Mouse (Mus musculus) liver, embryonic 12.5 days (tissue): ENCODE data around the gene Colgalt1. TPM values are rescaled to one million over a fixed set of nuclear protein-coding genes. Genes with fewer than 3 reads are reported as not detected.

Source experiments
- ATAC-seq: fragments of 200-750 bp; cut with Nextera tagmentation; 2 replicates; pipeline ENCODE4 v1.8.0; 2017; ENCODE audit warnings: moderate number of reproducible peaks, mild to moderate bottlenecking, moderate library complexity
- H3K27ac ChIP-seq: fragments of 300-500 bp; sonication (generic); 2 replicates; pipeline ENCODE4 v1.5.1; 2016; ENCODE audit warnings: mild to moderate bottlenecking
- H3K27me3 ChIP-seq: fragments of 300-500 bp; sonication (generic); replicated peaks from 2 replicates; pipeline ENCODE4 v1.6.1; 2016; ENCODE audit warnings: mild to moderate bottlenecking, moderate library complexity
- H3K36me3 ChIP-seq: fragments of 300-500 bp; sonication (generic); 2 replicates; pipeline ENCODE4 v1.6.1; 2016; ENCODE audit warnings: mild to moderate bottlenecking, moderate library complexity
- H3K4me1 ChIP-seq: fragments of 300-500 bp; sonication (generic); 2 replicates; pipeline ENCODE4 v1.6.1; 2016
- H3K4me2 ChIP-seq: fragments of 300-500 bp; sonication (generic); 2 replicates; pipeline ENCODE4 v1.6.1; 2016; ENCODE audit warnings: mild to moderate bottlenecking, moderate library complexity
- H3K4me3 ChIP-seq: fragments of 300-500 bp; sonication (generic); 2 replicates; pipeline ENCODE4 v1.5.1; 2016; ENCODE audit warnings: mild to moderate bottlenecking, moderate library complexity
- H3K9ac ChIP-seq: fragments of 300-500 bp; sonication (generic); 2 replicates; pipeline ENCODE4 v1.6.1; 2016; ENCODE audit warnings: mild to moderate bottlenecking, moderate library complexity
- H3K9me3 ChIP-seq: fragments of 300-500 bp; sonication (generic); replicated peaks from 2 replicates; pipeline ENCODE4 v1.6.1; 2016; ENCODE audit warnings: mild to moderate bottlenecking, moderate library complexity
- WGBS: fragments of 180-500 bp; shearing (Covaris S2); methylation state at CpG from one replicate; pipeline ENCODE4 v1.1.7; 2016; ENCODE audit not compliant: insufficient replicate concordance; 5-methylcytosine and 5-hydroxymethylcytosine counted together
- polyA plus RNA-seq: library from polyadenylated mRNA; unstranded; fragments of >200 nt; fragmentation: Nextera tagmentation; extraction: Ambion mirVana; gene quantifications from 2 replicates; pipeline ENCODE4 v1.2.1, GENCODE M21; 2016

The Colgalt1 gene
- polyA plus RNA-seq, 1 experiment from 2014 or later: 30.1 TPM

GRCm38 (mm10) chr8:71572847-71573633 is 37.8 kb upstream of the Colgalt1 start:
- WGBS: 76% methylated on average over 9 of the region's 9 CpGs
- Histone ChIP-seq H3K4me2 (no peak overlapping the region), H3K36me3 (no peaks in the 10 kb centered on the region), H3K27ac (no peak overlapping the region), H3K4me1 (peaks cover 21% of the 10 kb centered on the region), H3K9ac (no peak overlapping the region), H3K4me3 (no peak overlapping the region), H3K27me3 (peaks cover 40% of the 10 kb centered on the region), H3K9me3 (no peaks in the 10 kb centered on the region)
- no peak for ATAC-seq

GRCm38 (mm10) chr8:71574426-71574825 is 36.4 kb upstream of the Colgalt1 start:
- no peak overlapping the region for H3K4me2 ChIP-seq
- H3K27me3 ChIP-seq: peaks cover 26% of the 10 kb centered on the region
- H3K27ac ChIP-seq: no peak overlapping the region
- no peaks in the 10 kb centered on the region for H3K36me3 ChIP-seq
- ATAC-seq: no peak
- no peak overlapping the region for H3K9ac ChIP-seq
- no peak overlapping the region for H3K4me3 ChIP-seq
- 60% methylated on average over 7 of the region's 7 CpGs for WGBS
- H3K9me3 ChIP-seq: no peaks in the 10 kb centered on the region
- H3K4me1 ChIP-seq: peaks cover 17% of the 10 kb centered on the region

GRCm38 (mm10) chr8:71575020-71575419 is 35.8 kb upstream of the Colgalt1 start:
- peaks cover 11% of the 10 kb centered on the region for H3K4me1 ChIP-seq
- H3K27me3 ChIP-seq: peaks cover 20% of the 10 kb centered on the region
- no peak overlapping the region for H3K4me3 ChIP-seq
- H3K27ac ChIP-seq: no peak overlapping the region
- no peak overlapping the region for H3K9ac ChIP-seq
- WGBS: 56% methylated on average over 1 of the region's 1 CpGs
- no peak overlapping the region for H3K4me2 ChIP-seq
- H3K9me3 ChIP-seq: no peaks in the 10 kb centered on the region
- no peaks in the 10 kb centered on the region for H3K36me3 ChIP-seq
- no peak for ATAC-seq

- Histone ChIP-seq H3K27me3 (peaks cover 6% of the 10 kb centered on the region; the same call in 1 of the 2 replicates), H3K4me2 (no peak overlapping the region), H3K4me3 (no peak overlapping the region), H3K36me3 (no peaks in the 10 kb centered on the region), H3K4me1 (no peaks in the 10 kb centered on the region), H3K27ac (no peak overlapping the region), H3K9ac (no peak overlapping the region), H3K9me3 (no peaks in the 10 kb centered on the region)
- 50% methylated on average over 4 of the region's 4 CpGs for WGBS
- no peak for ATAC-seq
These were observed 32.9 kb upstream of the Colgalt1 start for GRCm38 (mm10) chr8:71577856-71578387.

- no peak for ATAC-seq
- Histone ChIP-seq H3K9me3 (no peaks in the 10 kb centered on the region), H3K36me3 (no peaks in the 10 kb centered on the region), H3K9ac (no peak overlapping the region), H3K4me3 (no peak overlapping the region), H3K27me3 (peaks cover 12% of the 10 kb centered on the region), H3K27ac (no peak overlapping the region), H3K4me1 (no peaks in the 10 kb centered on the region), H3K4me2 (no peak overlapping the region)
- WGBS: 55% methylated on average over 1 of the region's 1 CpGs
These were observed 31.8 kb upstream of the Colgalt1 start for GRCm38 (mm10) chr8:71579009-71579408.

- H3K4me3 ChIP-seq: no peak overlapping the region
- 85% methylated on average over 14 of the region's 14 CpGs for WGBS
- H3K9me3 ChIP-seq: no peaks in the 10 kb centered on the region
- H3K4me1 ChIP-seq: no peaks in the 10 kb centered on the region
- no peak for ATAC-seq
- H3K36me3 ChIP-seq: no peaks in the 10 kb centered on the region
- no peak overlapping the region for H3K9ac ChIP-seq
- H3K4me2 ChIP-seq: no peak overlapping the region
- peaks cover 16% of the 10 kb centered on the region for H3K27me3 ChIP-seq
- no peak overlapping the region for H3K27ac ChIP-seq
These were observed 31.3 kb upstream of the Colgalt1 start for GRCm38 (mm10) chr8:71579476-71579875.

GRCm38 (mm10) chr8:71580201-71580600 is 30.6 kb upstream of the Colgalt1 start:
- peaks cover 20% of the 10 kb centered on the region for H3K27me3 ChIP-seq
- WGBS: 58% methylated on average over 9 of the region's 9 CpGs
- no peaks in the 10 kb centered on the region for H3K4me1 ChIP-seq
- H3K9ac ChIP-seq: no peak overlapping the region
- 0 out of 2 replicates have a peak, but pooled peaks cover 1% of the 10 kb centered on the region for H3K36me3 ChIP-seq
- no peaks in the 10 kb centered on the region for H3K9me3 ChIP-seq
- H3K4me3 ChIP-seq: no peak overlapping the region
- no peak overlapping the region for H3K4me2 ChIP-seq
- ATAC-seq: no peak
- H3K27ac ChIP-seq: no peak overlapping the region

- H3K4me2 ChIP-seq: no peak overlapping the region
- peaks cover 14% of the 10 kb centered on the region for H3K27me3 ChIP-seq
- peaks cover 18% of the 10 kb centered on the region for H3K4me1 ChIP-seq
- no peak overlapping the region for H3K4me3 ChIP-seq
- H3K9me3 ChIP-seq: no peaks in the 10 kb centered on the region
- 44% methylated on average over 2 of the region's 2 CpGs for WGBS
- H3K27ac ChIP-seq: no peak overlapping the region
- ATAC-seq: no peak
- 0 out of 2 replicates have a peak, but pooled peaks cover 4% of the 10 kb centered on the region for H3K36me3 ChIP-seq
- no peak overlapping the region for H3K9ac ChIP-seq
These were observed 23.9 kb upstream of the Colgalt1 start for GRCm38 (mm10) chr8:71586891-71587290.

GRCm38 (mm10) chr8:71588762-71589161 is 22.0 kb upstream of the Colgalt1 start:
- ATAC-seq: no peak
- 73% methylated on average over 3 of the region's 3 CpGs for WGBS
- no peaks in the 10 kb centered on the region for H3K9me3 ChIP-seq
- H3K4me2 ChIP-seq: no peak overlapping the region
- H3K27ac ChIP-seq: no peak overlapping the region
- H3K4me1 ChIP-seq: peaks cover 31% of the 10 kb centered on the region
- 0 out of 2 replicates have a peak, but pooled peaks cover 4% of the 10 kb centered on the region for H3K36me3 ChIP-seq
- no peak overlapping the region for H3K4me3 ChIP-seq
- no peak overlapping the region for H3K9ac ChIP-seq
- peaks cover 11% of the 10 kb centered on the region for H3K27me3 ChIP-seq

GRCm38 (mm10) chr8:71591017-71591416 is 19.8 kb upstream of the Colgalt1 start:
- peak overlapping the region; percentile 81 for H3K4me3 ChIP-seq
- 20% methylated on average over 5 of the region's 5 CpGs for WGBS
- H3K27me3 ChIP-seq: no peaks in the 10 kb centered on the region
- no peaks in the 10 kb centered on the region for H3K9me3 ChIP-seq
- H3K4me1 ChIP-seq: peaks cover 48% of the 10 kb centered on the region
- peak overlapping the region; percentile 94 for H3K9ac ChIP-seq
- H3K27ac ChIP-seq: peak overlapping the region; percentile 97
- H3K36me3 ChIP-seq: peaks cover 13% of the 10 kb centered on the region
- ATAC-seq: no peak
- peak overlapping the region; percentile 93 for H3K4me2 ChIP-seq

GRCm38 (mm10) chr8:71591471-71592373 is 19.1 kb upstream of the Colgalt1 start, which contains the start of gene Pgls:
TSS of gene Pgls (plus strand) at chr8:71592176.
- H3K4me3 ChIP-seq: peak within 1 kb of the TSS; percentile 81
- under 1% methylated on average over 69 of the region's 71 CpGs for WGBS
- peak within 1 kb of the TSS; percentile 93 for H3K4me2 ChIP-seq
- peaks cover 55% of the 10 kb centered on the region for H3K4me1 ChIP-seq
- peak; percentile 88 for ATAC-seq
- H3K27me3 ChIP-seq: no peaks in the 10 kb centered on the region
- peak within 1 kb of the TSS; percentile 97 for H3K27ac ChIP-seq
- no peaks in the 10 kb centered on the region for H3K9me3 ChIP-seq
- peak within 1 kb of the TSS; percentile 94 for H3K9ac ChIP-seq
- peaks cover 13% of the 10 kb centered on the region for H3K36me3 ChIP-seq
